Mouse (Mus musculus): ENCODE measurements at regions not wholly inside any gene's neighbourhood (a gene's known extent, or its start where the extent isn't known, plus 50 kb on each side); places are given as distances from the start of the nearest gene placed in this dataset.
A peak's percentile ranks its signal among the peaks of the same experiment; 100 is the strongest.

DNA sequence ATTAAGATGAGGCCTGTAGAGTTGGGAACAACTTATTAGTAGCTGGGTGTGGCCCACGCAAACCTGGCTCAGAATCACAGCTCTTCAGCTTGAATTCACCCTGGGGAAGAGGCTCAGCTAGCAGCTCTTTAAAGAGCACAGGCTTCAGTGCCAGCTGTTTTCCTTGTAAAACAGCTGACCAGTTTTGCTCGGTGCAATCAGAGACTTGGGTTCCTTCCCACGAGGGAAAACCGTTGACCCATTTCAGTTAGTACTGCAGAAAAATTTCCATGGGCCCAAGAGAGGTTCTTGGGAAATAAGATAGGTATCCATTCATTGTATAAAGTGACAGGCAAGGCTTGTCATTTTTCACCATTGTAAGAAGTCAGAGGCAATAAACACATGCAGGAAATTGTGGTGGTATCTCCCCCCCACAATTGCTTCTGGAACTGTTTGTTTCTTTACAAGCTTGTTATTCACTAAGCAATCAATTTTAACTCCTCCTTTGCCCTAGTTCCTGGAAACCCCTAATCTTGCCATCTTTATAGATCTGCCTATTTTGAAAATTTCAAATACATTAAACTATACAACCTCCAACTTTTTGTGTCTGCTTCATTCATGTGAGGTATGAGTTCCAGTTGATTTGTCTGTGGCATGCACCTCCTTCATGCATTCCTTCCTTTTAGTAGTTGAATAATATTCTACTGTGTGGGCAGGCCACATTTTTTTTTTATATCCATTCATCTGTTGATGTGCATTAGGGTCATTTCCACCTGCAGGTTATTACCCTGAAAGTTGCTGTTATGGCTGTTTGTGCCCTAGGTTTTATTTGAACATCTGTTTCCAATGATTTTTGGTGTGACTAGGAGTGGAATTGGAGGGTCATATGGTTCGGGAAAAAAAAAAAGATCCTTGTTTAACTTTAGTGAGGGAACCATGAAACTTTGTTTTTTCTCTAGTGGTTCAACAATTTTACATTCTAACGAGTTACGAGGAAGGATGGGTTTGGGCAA, 205.8 kb downstream of the Btg1 start:
- no peak for TF ChIP-seq CTCF (conservative IDR thresholded peaks at IDR 0.05)
- no peak for DNase-seq (ENCODE audit: low spot score in 2 of 2)
- Histone ChIP-seq H3K4me3 (no peak overlapping the region), H3K27ac (no peak overlapping the region)

GRCm38 (mm10) chr10:96826234-96826788, 209.5 kb downstream of the Btg1 start:
- no peak for DNase-seq (ENCODE audit: low spot score in 2 of 2)
- Histone ChIP-seq H3K27ac (no peak overlapping the region), H3K4me3 (no peak overlapping the region)
- no peak for TF ChIP-seq CTCF (conservative IDR thresholded peaks at IDR 0.05)

- Histone ChIP-seq H3K4me3 (no peak overlapping the region), H3K27ac (no peak overlapping the region)
- DNase-seq (ENCODE audit: low spot score in 2 of 2) = no peak
- no peak for TF ChIP-seq CTCF (conservative IDR thresholded peaks at IDR 0.05)
Measured at GRCm38 (mm10) chr10:96827971-96828370, 211.2 kb downstream of the Btg1 start.

- TF ChIP-seq CTCF (conservative IDR thresholded peaks at IDR 0.05) = no peak
- no peak overlapping the region for H3K4me3 ChIP-seq
- H3K27ac ChIP-seq = peak overlapping the region; percentile 2; the same call in 1 of the 2 replicates
- DNase-seq (ENCODE audit: low spot score in 2 of 2) = peak; percentile 23 to 37
Measured at GRCm38 (mm10) chr10:96828581-96829246, 211.9 kb downstream of the Btg1 start.

GRCm38 (mm10) chr10:96831071-96831470, 214.3 kb downstream of the Btg1 start:
- no peak overlapping the region for H3K4me3 ChIP-seq
- H3K27ac ChIP-seq = no peak overlapping the region
- no peak for TF ChIP-seq CTCF (conservative IDR thresholded peaks at IDR 0.05)
- DNase-seq (ENCODE audit: low spot score in 2 of 2) = no peak

DNA sequence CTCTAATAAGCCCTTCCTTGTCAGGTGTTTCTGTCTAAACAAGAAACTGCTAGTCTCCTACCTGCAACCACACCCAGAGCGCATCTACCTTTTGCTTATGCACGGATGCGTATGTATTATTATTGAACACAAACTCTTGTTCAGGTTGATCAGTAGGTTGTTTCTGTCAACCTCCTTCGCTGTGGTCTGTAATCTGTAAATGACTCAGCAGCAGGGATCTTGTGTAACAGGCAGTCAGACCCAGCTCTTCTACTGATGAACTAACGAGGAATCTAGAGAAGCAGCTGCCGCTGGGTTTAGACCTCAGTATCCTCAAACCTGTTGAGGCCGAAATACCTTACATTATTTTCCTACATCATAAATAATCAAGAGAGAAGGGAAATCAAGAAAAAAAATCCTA, 220.4 kb downstream of the Btg1 start:
- TF ChIP-seq CTCF (conservative IDR thresholded peaks at IDR 0.05) = no peak
- Histone ChIP-seq H3K4me3 (no peak overlapping the region), H3K27ac (no peak overlapping the region)
- no peak for DNase-seq (ENCODE audit: low spot score in 2 of 2)

GRCm38 (mm10) chr10:96841128-96841527, 224.3 kb downstream of the Btg1 start:
- no peak overlapping the region for H3K27ac ChIP-seq

DNA sequence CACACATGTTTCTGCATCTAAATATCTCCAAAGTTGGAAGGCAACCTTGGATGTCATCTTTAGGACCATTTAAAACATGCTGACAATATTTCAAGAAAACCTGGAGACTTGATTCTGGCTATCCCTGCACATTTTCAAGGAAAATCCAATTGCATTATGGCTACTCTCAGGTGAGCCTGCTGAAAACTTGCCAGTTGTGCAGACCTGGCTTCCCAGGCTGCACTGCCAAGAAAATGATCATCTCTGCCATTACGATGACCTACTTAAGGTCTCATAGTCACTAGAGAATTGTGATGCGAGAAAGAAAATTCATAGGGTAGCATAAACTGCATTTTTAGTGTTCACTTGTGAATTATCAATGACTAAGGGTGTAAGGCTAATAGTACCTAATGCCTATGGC, 225.2 kb downstream of the Btg1 start:
- no peak overlapping the region for H3K27ac ChIP-seq
- no peak overlapping the region for H3K4me3 ChIP-seq
- TF ChIP-seq CTCF (conservative IDR thresholded peaks at IDR 0.05) = no peak
- DNase-seq (ENCODE audit: low spot score in 2 of 2) = no peak

More at GRCm38 (mm10) chr10:96841128-96841527, 224.3 kb downstream of the Btg1 start:
- TF ChIP-seq CTCF (conservative IDR thresholded peaks at IDR 0.05) = no peak
- H3K4me3 ChIP-seq = no peak overlapping the region
- no peak for DNase-seq (ENCODE audit: low spot score in 2 of 2)

GRCm38 (mm10) chr10:96845906-96846305, 229.1 kb downstream of the Btg1 start:
- no peak overlapping the region for H3K4me3 ChIP-seq
- DNase-seq (ENCODE audit: low spot score in 2 of 2) = no peak
- no peak for TF ChIP-seq CTCF (conservative IDR thresholded peaks at IDR 0.05)
- no peak overlapping the region for H3K27ac ChIP-seq

- Histone ChIP-seq H3K4me3 (no peak overlapping the region), H3K27ac (no peak overlapping the region)
- TF ChIP-seq CTCF (conservative IDR thresholded peaks at IDR 0.05) = no peak
- no peak for DNase-seq (ENCODE audit: low spot score in 2 of 2)
Measured at GRCm38 (mm10) chr10:96847028-96847427, 230.2 kb downstream of the Btg1 start.

DNA sequence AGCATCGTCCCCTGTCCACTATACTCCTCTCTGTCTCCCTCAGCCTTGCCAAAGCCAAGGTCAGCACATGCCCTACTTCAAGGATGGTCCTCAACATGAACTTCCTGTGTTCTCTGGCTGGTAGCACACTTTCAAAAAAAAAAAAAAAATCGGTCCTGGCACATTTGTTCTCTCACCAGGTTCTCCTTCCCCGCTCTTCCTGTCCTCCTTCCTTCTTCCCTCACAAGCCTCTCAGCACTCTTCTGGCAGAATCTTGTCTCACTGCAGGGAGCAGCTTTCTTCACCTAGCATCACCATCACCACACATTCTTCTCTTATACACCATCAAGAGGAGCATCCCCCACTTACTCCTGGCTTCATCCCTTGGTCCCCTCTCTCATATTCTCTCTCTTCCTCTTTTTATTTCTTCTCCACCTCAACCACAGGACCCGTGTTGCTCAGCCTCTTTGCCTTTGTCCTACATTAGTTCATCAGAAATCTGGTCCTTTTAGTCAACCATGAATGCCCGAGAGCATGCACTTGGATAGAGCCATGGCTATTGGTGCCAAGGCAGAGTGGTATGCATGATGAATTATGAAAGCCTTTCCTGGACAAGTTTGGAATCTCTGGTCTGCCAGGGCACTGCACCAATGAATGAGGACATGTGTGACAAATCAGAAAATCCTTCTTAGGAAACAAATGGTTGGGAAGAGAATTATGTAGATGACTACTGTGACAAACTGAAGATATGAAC, 230.8 kb downstream of the Btg1 start:
- Histone ChIP-seq H3K4me3 (no peak overlapping the region), H3K27ac (no peak overlapping the region)
- DNase-seq (ENCODE audit: low spot score in 2 of 2) = no peak
- TF ChIP-seq CTCF (conservative IDR thresholded peaks at IDR 0.05) = no peak

DNA sequence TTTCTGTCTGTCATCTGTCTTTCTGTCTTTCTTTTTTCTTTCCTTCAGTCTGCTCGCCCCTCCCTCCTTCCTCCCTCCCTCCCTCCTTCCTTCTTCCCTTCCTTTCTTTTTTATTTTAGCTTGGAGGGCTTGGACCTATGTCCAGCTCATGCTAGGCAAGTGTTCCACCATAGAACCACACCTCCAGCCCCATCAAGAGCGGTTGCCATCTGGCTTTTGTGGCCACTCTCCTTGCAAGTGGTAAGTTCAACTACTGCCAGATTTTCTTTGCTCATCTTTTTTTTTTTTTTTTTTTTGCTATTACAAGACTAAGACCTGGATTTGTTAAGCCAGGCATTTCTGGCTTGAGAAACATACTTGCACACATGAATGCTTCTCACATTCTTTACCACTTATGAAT, 231.7 kb downstream of the Btg1 start:
- TF ChIP-seq CTCF (conservative IDR thresholded peaks at IDR 0.05) = no peak
- DNase-seq (ENCODE audit: low spot score in 2 of 2) = no peak
- no peak overlapping the region for H3K27ac ChIP-seq
- no peak overlapping the region for H3K4me3 ChIP-seq

DNA sequence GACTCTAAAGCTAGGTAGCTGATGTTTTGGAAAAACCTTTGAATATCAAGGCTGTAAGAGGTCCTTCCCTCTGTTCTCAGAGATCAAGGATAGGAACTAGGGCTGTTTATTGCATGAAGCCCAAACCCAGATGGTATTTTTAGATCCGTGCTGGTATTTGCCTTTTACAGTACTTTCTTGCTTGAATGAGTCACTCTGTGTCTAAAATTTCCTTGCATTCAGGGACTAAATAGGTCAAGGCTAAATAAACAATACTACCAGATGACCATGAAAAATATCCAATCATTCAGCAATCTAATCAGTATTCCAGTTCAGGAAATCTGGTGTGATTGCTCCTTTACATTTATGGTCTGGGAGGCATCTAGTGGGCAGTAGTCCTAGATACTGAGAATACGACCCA, 243.6 kb downstream of the Btg1 start:
- DNase-seq (ENCODE audit: low spot score in 2 of 2) = no peak
- Histone ChIP-seq H3K4me3 (no peak overlapping the region), H3K27ac (no peak overlapping the region)
- no peak for TF ChIP-seq CTCF (conservative IDR thresholded peaks at IDR 0.05)
